10 mouse cellular contexts compared by ENCODE assay signal in genomic region chr11:11960858-11961257, GRCm38 (mm10).
A peak's percentile ranks its signal among the peaks of the same experiment; 100 is the strongest.
DNase-seq lines count a peak whose midpoint lies in the region; ATAC-seq lines count a peak whose summit lies in the region.
"Had no signal": no experiment of that assay in that cellular context is flagged by ENCODE, and none has a peak within 500 bp of the region (broad histone marks: within the 10 kb centered on the region; RNA-seq: fewer than 3 reads in every experiment).

No protein-coding gene starts in this region.

- no peak for DNase-seq in heart, postnatal 4 days
- DNase-seq in gastrocnemius, postnatal 25 days, result no peak
- DNase-seq in testis, postnatal 14 days (ENCODE audit: low spot score), result no peak

- H3K4me2 ChIP-seq in heart, embryonic 13.5 days, result no peak overlapping the region
- no peak overlapping the region for H3K4me2 ChIP-seq in kidney, embryonic 16.5 days (replicated peaks; ENCODE audit: low read depth, low read length)
- H3K4me2 ChIP-seq in stomach, embryonic 16.5 days (ENCODE audit: low read depth, low read length), result no peak overlapping the region

- no peak for ATAC-seq in heart, embryonic 13.5 days (ENCODE audit: extremely low read depth, insufficient number of reproducible peaks, low FRiP score, low TSS enrichment)
- ATAC-seq in megakaryocyte, adult 5-6 weeks (ENCODE audit: poor library complexity, severe bottlenecking), result no peak
- ATAC-seq in kidney, embryonic 16.5 days (ENCODE audit: low FRiP score, low TSS enrichment), result no peak
- ATAC-seq in stomach, embryonic 16.5 days (ENCODE audit: insufficient read depth, low FRiP score), result no peak

- WGBS in heart, embryonic 13.5 days, result 26% methylated on average over 5 of the region's 5 CpGs
- WGBS in kidney, embryonic 16.5 days, result 22% methylated on average over 5 of the region's 5 CpGs
- 24% methylated on average over 5 of the region's 5 CpGs for WGBS in stomach, embryonic 16.5 days

- H3K4me1 ChIP-seq in heart, embryonic 13.5 days, result peaks cover 93% of the 10 kb centered on the region
- peaks cover 85% of the 10 kb centered on the region for H3K4me1 ChIP-seq in megakaryocyte, embryonic 14.5 days
- peaks cover 32% of the 10 kb centered on the region for H3K4me1 ChIP-seq in kidney, embryonic 16.5 days (ENCODE audit: insufficient read depth, low read length)
- peaks cover 26% of the 10 kb centered on the region for H3K4me1 ChIP-seq in stomach, embryonic 16.5 days (ENCODE audit: control insufficient read depth, insufficient read depth, low read length)

- H3K9me3 ChIP-seq in heart, embryonic 13.5 days, result no peaks in the 10 kb centered on the region
- no peaks in the 10 kb centered on the region for H3K9me3 ChIP-seq in megakaryocyte, embryonic 14.5 days
- no peaks in the 10 kb centered on the region for H3K9me3 ChIP-seq in kidney, embryonic 16.5 days (ENCODE audit: low read length)
- H3K9me3 ChIP-seq in stomach, embryonic 16.5 days (replicated peaks; ENCODE audit: control insufficient read depth, low read length), result no peaks in the 10 kb centered on the region
- H3K9me3 ChIP-seq: hindbrain, embryonic 10.5 days had no signal

- H3K27ac ChIP-seq in heart, embryonic 13.5 days (replicated peaks), result peak overlapping the region; percentile 98
- H3K27ac ChIP-seq in kidney, embryonic 16.5 days (ENCODE audit: low read length), result peak overlapping the region; percentile 64
- peak overlapping the region; percentile 90 for H3K27ac ChIP-seq in stomach, embryonic 16.5 days (ENCODE audit: low read length)
- H3K27ac ChIP-seq: liver, embryonic 14.5 days had no signal

- H3K27me3 ChIP-seq in heart, embryonic 13.5 days (replicated peaks), result no peaks in the 10 kb centered on the region
- no peaks in the 10 kb centered on the region for H3K27me3 ChIP-seq in megakaryocyte, embryonic 14.5 days (replicated peaks)
- no peaks in the 10 kb centered on the region for H3K27me3 ChIP-seq in kidney, embryonic 16.5 days (ENCODE audit: insufficient read depth, low read length)
- no peaks in the 10 kb centered on the region for H3K27me3 ChIP-seq in stomach, embryonic 16.5 days (ENCODE audit: control insufficient read depth, insufficient read depth, low read length)

- peak overlapping the region; percentile 63 for H3K9ac ChIP-seq in heart, embryonic 13.5 days
- no peak overlapping the region for H3K9ac ChIP-seq in kidney, embryonic 16.5 days (replicated peaks; ENCODE audit: low read length)
- H3K9ac ChIP-seq in stomach, embryonic 16.5 days (ENCODE audit: low read length), result no peak overlapping the region
- H3K9ac ChIP-seq: liver, embryonic 14.5 days had no signal

- H3K4me3 ChIP-seq in heart, embryonic 13.5 days, result no peak overlapping the region
- peak overlapping the region; percentile 68 for H3K4me3 ChIP-seq in megakaryocyte, embryonic 14.5 days (replicated peaks)
- H3K4me3 ChIP-seq in kidney, embryonic 16.5 days (ENCODE audit: low read length), result no peak overlapping the region
- H3K4me3 ChIP-seq in stomach, embryonic 16.5 days (replicated peaks; ENCODE audit: low read length), result no peak overlapping the region
- H3K4me3 ChIP-seq: hindbrain, embryonic 10.5 days had no signal

- H3K36me3 ChIP-seq in heart, embryonic 13.5 days, result peaks cover 50% of the 10 kb centered on the region
- peaks cover 13% of the 10 kb centered on the region for H3K36me3 ChIP-seq in megakaryocyte, embryonic 14.5 days (replicated peaks; ENCODE audit: low read length)
- H3K36me3 ChIP-seq in kidney, embryonic 16.5 days (ENCODE audit: insufficient read depth, low read length), result 0 out of 2 replicates have a peak, but pooled peaks cover 5% of the 10 kb centered on the region
- H3K36me3 ChIP-seq in stomach, embryonic 16.5 days (ENCODE audit: control insufficient read depth, insufficient read depth, low read length), result 0 out of 2 replicates have a peak, but pooled peaks cover 3% of the 10 kb centered on the region
